Mouse (Mus musculus): ENCODE results near the gene Sgo2a. TPM values are rescaled to one million over a fixed set of nuclear protein-coding genes. Genes with fewer than 3 reads are reported as not detected.
"Not testable (repeated sequence)": the region's sequence is repeated elsewhere in the genome, so short reads cannot be mapped to it uniquely, and the experiment has no call there.

Gene Sgo2a
- total RNA-seq (2021) = 1 to 10 TPM; 1.7 to 1.9 TPM
- long read RNA-seq = 0 reads

GRCm38 (mm10) chr1:57995432-57996132 lies at the start of gene Sgo2a:
Sgo2a (plus strand) TSS chr1:57995971.
- DNase-seq (ENCODE audit: low spot score in 2 of 2) = peak; percentile 88 to 91

- DNase-seq (ENCODE audit: low spot score in 2 of 2) = no peak
Measured at GRCm38 (mm10) chr1:57947552-57948347, 48.0 kb upstream of the Sgo2a start.

GRCm38 (mm10) chr1:57949195-57949594 lies 46.6 kb upstream of the Sgo2a start:
- DNase-seq (ENCODE audit: low spot score in 2 of 2) = no peak

- DNase-seq (ENCODE audit: low spot score in 2 of 2) = no peak
Measured at GRCm38 (mm10) chr1:57949716-57950115, 46.1 kb upstream of the Sgo2a start.

- DNase-seq (ENCODE audit: low spot score in 2 of 2) = no peak
Measured at GRCm38 (mm10) chr1:57952509-57952908, 43.3 kb upstream of the Sgo2a start.

GRCm38 (mm10) chr1:57953586-57954375 lies 42.0 kb upstream of the Sgo2a start:
- no peak for DNase-seq (ENCODE audit: low spot score in 2 of 2)

- DNase-seq (ENCODE audit: low spot score in 2 of 2) = no peak
Measured at GRCm38 (mm10) chr1:57954376-57954765, 41.4 kb upstream of the Sgo2a start.

GRCm38 (mm10) chr1:57955774-57956173 lies 40.0 kb upstream of the Sgo2a start:
- no peak for DNase-seq (ENCODE audit: low spot score in 2 of 2)

GRCm38 (mm10) chr1:57969327-57970271 lies 26.2 kb upstream of the Sgo2a start:
- peak; percentile 99 for DNase-seq (ENCODE audit: low spot score in 2 of 2)

- DNase-seq (ENCODE audit: low spot score in 2 of 2) = no peak
Measured at GRCm38 (mm10) chr1:57971588-57971987, 24.2 kb upstream of the Sgo2a start.

GRCm38 (mm10) chr1:57976860-57977259 lies 18.9 kb upstream of the Sgo2a start:
- no peak for DNase-seq (ENCODE audit: low spot score in 2 of 2)

GRCm38 (mm10) chr1:57989052-57989600 lies 6.6 kb upstream of the Sgo2a start:
- DNase-seq (ENCODE audit: low spot score in 2 of 2) = no peak

- DNase-seq (ENCODE audit: low spot score in 2 of 2) = no peak
Measured at GRCm38 (mm10) chr1:57991277-57991676, 4.5 kb upstream of the Sgo2a start.

GRCm38 (mm10) chr1:57996133-57996615 lies 403 bp downstream of the Sgo2a start:
- DNase-seq (ENCODE audit: low spot score in 2 of 2) = no peak

GRCm38 (mm10) chr1:57998146-57998545 lies 2.4 kb downstream of the Sgo2a start:
- no peak for DNase-seq (ENCODE audit: low spot score in 2 of 2)

GRCm38 (mm10) chr1:58006388-58006787 lies 10.6 kb downstream of the Sgo2a start:
- not testable (repeated sequence) for DNase-seq (ENCODE audit: low spot score in 2 of 2)

GRCm38 (mm10) chr1:58018856-58019255 lies 23.1 kb downstream of the Sgo2a start, which contains the start of gene Kctd18:
Kctd18 (minus strand) TSS chr1:58018956.
- DNase-seq (ENCODE audit: low spot score in 2 of 2) = no peak

GRCm38 (mm10) chr1:58027707-58028106 lies 31.9 kb downstream of the Sgo2a start:
- DNase-seq (ENCODE audit: low spot score in 2 of 2) = no peak

- DNase-seq (ENCODE audit: low spot score in 2 of 2) = peak; percentile 26 to 39
Measured at GRCm38 (mm10) chr1:58029636-58030117, 33.9 kb downstream of the Sgo2a start, which contains the start of gene Aox1. Aox1 (plus strand) TSS chr1:58029931.

Measured in layer of hippocampus, postnatal 10 days (tissue).